Mouse (Mus musculus): Measurements from ENCODE around the gene Gm20894.
"Not testable (repeated sequence)": the region's sequence is repeated elsewhere in the genome, so short reads cannot be mapped to it uniquely, and the experiment has no call there.

Gm20894 gene

GRCm38 (mm10) chrY:28271412-28271811 is at the start of gene Gm20894:
Gm20894 (minus strand) TSS chrY:28271512.
- DNase-seq: not testable (repeated sequence)

All from kidney, adult 18-20 months (tissue).